Mouse (Mus musculus) neural tube, embryonic 11.5 days (tissue): ENCODE data around the gene Cacybp. TPM values are rescaled to one million over a fixed set of nuclear protein-coding genes. Genes with fewer than 3 reads are reported as not detected.

ENCODE experiments used
- ATAC-seq: fragments of 200-750 bp; cut with Nextera tagmentation; 2 replicates; pipeline ENCODE4 v1.8.0; 2017; ENCODE audit warnings: moderate number of reproducible peaks, mild to moderate bottlenecking, moderate TSS enrichment, moderate library complexity; ENCODE audit not compliant: insufficient read depth, low FRiP score, low TSS enrichment
- DNase-seq: peaks from one replicate; pipeline ENCODE4 v3.0.0-alpha.2; 2015; ENCODE audit warnings: low spot score
- H3K27ac ChIP-seq: fragments of 300-500 bp; sonication (generic); 2 replicates; pipeline ENCODE4 v1.5.1; 2014; ENCODE audit warnings: low read depth, mild to moderate bottlenecking, low read length
- H3K27me3 ChIP-seq: fragments of 300-500 bp; sonication (generic); 2 replicates; pipeline ENCODE4 v1.6.1; 2014; ENCODE audit warnings: mild to moderate bottlenecking, low read length, mixed read lengths; ENCODE audit not compliant: control insufficient read depth, insufficient read depth
- H3K36me3 ChIP-seq: fragments of 300-500 bp; sonication (generic); 2 replicates; pipeline ENCODE4 v1.6.1; 2014; ENCODE audit warnings: mild to moderate bottlenecking, low read length, moderate library complexity, mixed read lengths; ENCODE audit not compliant: control insufficient read depth, insufficient read depth
- H3K4me1 ChIP-seq: fragments of 300-500 bp; sonication (generic); 2 replicates; pipeline ENCODE4 v1.6.1; 2014; ENCODE audit warnings: low read length, mixed read lengths; ENCODE audit not compliant: control insufficient read depth, insufficient read depth
- H3K4me2 ChIP-seq: fragments of 300-500 bp; sonication (generic); 2 replicates; pipeline ENCODE4 v1.6.1; 2014; ENCODE audit warnings: low read depth, mild to moderate bottlenecking, moderate library complexity
- H3K4me3 ChIP-seq: fragments of 300-500 bp; sonication (generic); 2 replicates; pipeline ENCODE4 v1.5.1; 2014; ENCODE audit warnings: low read depth, low read length
- H3K9ac ChIP-seq: fragments of 300-500 bp; sonication (generic); 2 replicates; pipeline ENCODE4 v1.6.1; 2014; ENCODE audit warnings: mild to moderate bottlenecking, low read length
- H3K9me3 ChIP-seq: fragments of 300-500 bp; sonication (generic); 2 replicates; pipeline ENCODE4 v1.6.1; 2016; ENCODE audit warnings: low read length; ENCODE audit not compliant: control insufficient read depth
- WGBS: fragments of 180-500 bp; shearing (Covaris S2); extraction: QIAGEN DNeasy Blood & Tissue Kit; methylation state at CpG from one replicate; pipeline ENCODE4 v1.1.7; 2014; 5-methylcytosine and 5-hydroxymethylcytosine counted together
- polyA plus RNA-seq: library from polyadenylated mRNA; unstranded; fragments of >200 nt; fragmentation: Nextera tagmentation; extraction: Ambion mirVana; gene quantifications from 2 replicates; pipeline ENCODE4 v1.2.1, GENCODE M21; 2014

Gene Cacybp
- polyA plus RNA-seq, 1 experiment from 2014 or later, result 295 TPM

DNA sequence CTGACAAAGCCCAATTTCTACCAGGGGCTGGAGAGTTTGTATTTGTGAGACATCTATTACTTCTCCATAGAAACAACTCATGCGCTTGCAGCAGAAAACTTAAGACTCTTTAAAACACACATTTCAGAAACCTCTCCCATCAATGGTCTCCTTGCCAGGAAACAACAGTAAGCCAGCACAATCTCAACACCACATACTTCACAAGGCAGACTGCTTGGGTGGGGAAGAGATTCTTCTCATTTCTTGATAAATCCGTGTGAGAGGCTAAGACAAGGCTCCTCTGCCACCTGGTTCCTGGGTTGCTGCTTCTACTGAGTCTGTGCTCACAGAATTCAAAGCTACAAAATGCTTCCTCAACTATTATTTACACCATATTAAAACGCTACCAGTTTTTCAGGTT lies 37.1 kb upstream of the Cacybp start:
- Histone ChIP-seq H3K4me1 (no peaks in the 10 kb centered on the region), H3K27me3 (no peaks in the 10 kb centered on the region), H3K27ac (no peak overlapping the region), H3K9me3 (no peaks in the 10 kb centered on the region), H3K4me3 (no peak overlapping the region), H3K36me3 (no peaks in the 10 kb centered on the region), H3K4me2 (no peak overlapping the region), H3K9ac (no peak overlapping the region)
- DNase-seq, result no peak
- 83% methylated on average over 3 of the region's 3 CpGs for WGBS
- ATAC-seq, result no peak

DNA sequence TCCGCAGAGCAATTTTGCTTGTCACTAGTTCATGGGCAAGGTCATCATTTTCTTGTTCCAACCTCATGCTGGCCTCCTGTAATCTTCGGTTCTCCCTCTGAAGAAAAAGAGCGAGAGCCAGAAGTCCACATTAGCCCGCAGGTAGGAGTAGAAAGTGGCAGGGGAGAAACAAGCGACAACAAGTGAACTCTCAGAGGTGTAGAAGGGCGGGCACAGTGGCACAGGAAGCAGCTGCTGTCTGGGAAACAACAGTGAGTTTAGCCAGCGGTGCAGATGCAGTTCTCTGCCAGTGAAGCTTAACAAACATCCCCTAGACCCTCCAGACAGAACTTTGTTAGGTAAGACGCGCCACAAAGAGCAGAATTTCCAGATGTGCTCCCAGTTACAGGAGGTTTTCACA lies 34.8 kb upstream of the Cacybp start:
- ATAC-seq, result no peak
- Histone ChIP-seq H3K36me3 (no peaks in the 10 kb centered on the region), H3K4me1 (no peaks in the 10 kb centered on the region), H3K9me3 (no peaks in the 10 kb centered on the region), H3K27me3 (no peaks in the 10 kb centered on the region), H3K27ac (no peak overlapping the region), H3K4me2 (no peak overlapping the region), H3K9ac (no peak overlapping the region), H3K4me3 (no peak overlapping the region)
- DNase-seq, result no peak
- WGBS, result 74% methylated on average over 9 of the region's 9 CpGs

- Histone ChIP-seq H3K27ac (no peak overlapping the region), H3K9ac (no peak overlapping the region), H3K9me3 (no peaks in the 10 kb centered on the region), H3K4me3 (no peak overlapping the region), H3K36me3 (no peaks in the 10 kb centered on the region), H3K4me1 (no peaks in the 10 kb centered on the region), H3K4me2 (no peak overlapping the region), H3K27me3 (no peaks in the 10 kb centered on the region)
- DNase-seq, result no peak
- ATAC-seq, result no peak
- WGBS, result 81% methylated on average over 4 of the region's 4 CpGs
These were observed 34.2 kb upstream of the Cacybp start for GRCm38 (mm10) chr1:160246844-160247243.

GRCm38 (mm10) chr1:160245954-160246353 lies 33.3 kb upstream of the Cacybp start:
- no peak overlapping the region for H3K9ac ChIP-seq
- DNase-seq (no peak), ATAC-seq (no peak)
- 85% methylated on average over 2 of the region's 2 CpGs for WGBS
- H3K4me1 ChIP-seq, result no peaks in the 10 kb centered on the region
- no peak overlapping the region for H3K4me3 ChIP-seq
- no peaks in the 10 kb centered on the region for H3K9me3 ChIP-seq
- no peak overlapping the region for H3K27ac ChIP-seq
- H3K27me3 ChIP-seq, result no peaks in the 10 kb centered on the region
- H3K36me3 ChIP-seq, result no peaks in the 10 kb centered on the region
- no peak overlapping the region for H3K4me2 ChIP-seq

DNA sequence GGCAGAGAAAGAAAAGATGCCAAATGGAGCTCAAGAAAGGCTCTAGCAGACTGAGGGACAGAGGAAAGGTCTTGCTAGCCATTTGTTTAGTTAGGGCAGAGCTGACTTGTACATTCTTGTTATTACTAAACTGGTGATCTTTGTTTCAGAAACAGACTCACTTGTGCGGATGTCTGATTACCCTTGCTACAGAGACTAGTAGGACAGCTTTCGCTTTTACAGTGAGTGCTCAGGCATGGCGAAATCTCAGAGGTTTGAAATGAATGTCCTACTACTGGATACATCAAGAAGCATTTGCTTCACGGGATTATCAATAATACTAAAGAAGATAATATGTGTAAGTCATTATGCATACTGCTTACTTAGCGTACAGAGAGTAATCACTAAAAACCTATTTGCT lies 32.0 kb upstream of the Cacybp start:
- no peaks in the 10 kb centered on the region for H3K4me1 ChIP-seq
- no peak overlapping the region for H3K4me3 ChIP-seq
- DNase-seq (no peak), ATAC-seq (no peak)
- no peak overlapping the region for H3K27ac ChIP-seq
- no peaks in the 10 kb centered on the region for H3K27me3 ChIP-seq
- H3K9ac ChIP-seq, result no peak overlapping the region
- H3K9me3 ChIP-seq, result no peaks in the 10 kb centered on the region
- WGBS, result 94% methylated on average over 5 of the region's 5 CpGs
- no peak overlapping the region for H3K4me2 ChIP-seq
- no peaks in the 10 kb centered on the region for H3K36me3 ChIP-seq

- no peak overlapping the region for H3K27ac ChIP-seq
- H3K4me3 ChIP-seq, result no peak overlapping the region
- H3K27me3 ChIP-seq, result no peaks in the 10 kb centered on the region
- no peak overlapping the region for H3K9ac ChIP-seq
- no peak overlapping the region for H3K4me2 ChIP-seq
- no peaks in the 10 kb centered on the region for H3K9me3 ChIP-seq
- H3K36me3 ChIP-seq, result no peaks in the 10 kb centered on the region
- ATAC-seq, result no peak
- 89% methylated on average over 2 of the region's 2 CpGs for WGBS
- no peaks in the 10 kb centered on the region for H3K4me1 ChIP-seq
- DNase-seq, result no peak
These were observed 27.4 kb upstream of the Cacybp start for GRCm38 (mm10) chr1:160240091-160240490.

- H3K4me3 ChIP-seq, result no peak overlapping the region
- 97% methylated on average over 1 of the region's 1 CpGs for WGBS
- H3K4me2 ChIP-seq, result no peak overlapping the region
- H3K27me3 ChIP-seq, result no peaks in the 10 kb centered on the region
- H3K9me3 ChIP-seq, result no peaks in the 10 kb centered on the region
- no peak for DNase-seq
- no peaks in the 10 kb centered on the region for H3K4me1 ChIP-seq
- no peaks in the 10 kb centered on the region for H3K36me3 ChIP-seq
- no peak for ATAC-seq
- H3K9ac ChIP-seq, result no peak overlapping the region
- H3K27ac ChIP-seq, result no peak overlapping the region
These were observed 26.3 kb upstream of the Cacybp start for GRCm38 (mm10) chr1:160238852-160239443.

GRCm38 (mm10) chr1:160237981-160238380 lies 25.3 kb upstream of the Cacybp start:
- no peaks in the 10 kb centered on the region for H3K4me1 ChIP-seq
- H3K36me3 ChIP-seq, result no peaks in the 10 kb centered on the region
- no peaks in the 10 kb centered on the region for H3K27me3 ChIP-seq
- 89% methylated on average over 2 of the region's 2 CpGs for WGBS
- no peak overlapping the region for H3K27ac ChIP-seq
- no peak overlapping the region for H3K4me2 ChIP-seq
- no peaks in the 10 kb centered on the region for H3K9me3 ChIP-seq
- no peak overlapping the region for H3K9ac ChIP-seq
- DNase-seq, result no peak
- no peak for ATAC-seq
- H3K4me3 ChIP-seq, result no peak overlapping the region

- Histone ChIP-seq H3K4me3 (no peak overlapping the region), H3K4me1 (no peaks in the 10 kb centered on the region), H3K4me2 (no peak overlapping the region), H3K27ac (no peak overlapping the region), H3K36me3 (no peaks in the 10 kb centered on the region), H3K9me3 (no peaks in the 10 kb centered on the region), H3K27me3 (no peaks in the 10 kb centered on the region), H3K9ac (no peak overlapping the region)
- DNase-seq (no peak), ATAC-seq (no peak)
These were observed 21.2 kb upstream of the Cacybp start for GRCm38 (mm10) chr1:160233921-160234320.
